Mouse (Mus musculus): Measurements from ENCODE around the gene Slc25a47. TPM values are rescaled to one million over a fixed set of nuclear protein-coding genes. Genes with fewer than 3 reads are reported as not detected.

Gene Slc25a47
- 9.8 and 13.0 TPM in 2 replicates for polyA plus RNA-seq (2014; fragmentation: Nextera tagmentation; extraction: Ambion mirVana)

- WGBS, result under 1% methylated on average over 39 of the region's 53 CpGs
- ATAC-seq (ENCODE audit: low read depth), result peak; percentile 99
- peak within 1 kb of the TSS; percentile 82 for H3K4me2 ChIP-seq (ENCODE audit: low read depth, low read length)
Measured at GRCm38 (mm10) chr12:108835840-108836409, at the start of gene Slc25a47, which contains the start of gene Slc25a29. Gene Slc25a47 (plus strand): TSS chr12:108836046. Gene Slc25a29 (minus strand): TSS chr12:108835883.

GRCm38 (mm10) chr12:108787329-108787728 is 48.5 kb upstream of the Slc25a47 start:
- Histone ChIP-seq H3K36me3 (ENCODE audit: control insufficient read depth, insufficient read depth, low read length) (no peaks in the 10 kb centered on the region), H3K27me3 (replicated peaks; ENCODE audit: control insufficient read depth, insufficient read depth, low read length) (no peaks in the 10 kb centered on the region), H3K4me3 (ENCODE audit: low read depth, low read length) (no peak overlapping the region), H3K4me1 (ENCODE audit: control insufficient read depth, insufficient read depth, low read length) (peaks cover 8% of the 10 kb centered on the region; the same call in 1 of the 2 replicates), H3K9ac (ENCODE audit: low read depth, low read length) (no peak overlapping the region), H3K9me3 (ENCODE audit: control insufficient read depth, low read length) (no peaks in the 10 kb centered on the region; the same call in 1 of the 2 replicates), H3K27ac (replicated peaks; ENCODE audit: low read depth, low read length) (no peak overlapping the region), H3K4me2 (ENCODE audit: low read depth, low read length) (no peak overlapping the region)
- ATAC-seq (ENCODE audit: low read depth) (no peak), DNase-seq (ENCODE audit: low spot score) (no peak)
- WGBS, result 84% methylated on average over 2 of the region's 2 CpGs

More at GRCm38 (mm10) chr12:108835840-108836409, at the start of gene Slc25a47, which contains the start of gene Slc25a29:
- Histone ChIP-seq H3K36me3 (ENCODE audit: control insufficient read depth, insufficient read depth, low read length) (peaks cover 17% of the 10 kb centered on the region), H3K4me3 (ENCODE audit: low read depth, low read length) (peak within 1 kb of the TSS; percentile 79), H3K9ac (ENCODE audit: low read depth, low read length) (peak within 1 kb of the TSS; percentile 82), H3K27me3 (replicated peaks; ENCODE audit: control insufficient read depth, insufficient read depth, low read length) (no peaks in the 10 kb centered on the region), H3K4me1 (ENCODE audit: control insufficient read depth, insufficient read depth, low read length) (peaks cover 19% of the 10 kb centered on the region), H3K27ac (replicated peaks; ENCODE audit: low read depth, low read length) (peak within 1 kb of the TSS; percentile 93), H3K9me3 (ENCODE audit: control insufficient read depth, low read length) (no peaks in the 10 kb centered on the region)
- DNase-seq (ENCODE audit: low spot score), result peak; percentile 98

- peak overlapping the region; percentile 99 for H3K27ac ChIP-seq (replicated peaks; ENCODE audit: low read depth, low read length)
- peaks cover 19% of the 10 kb centered on the region for H3K4me1 ChIP-seq (ENCODE audit: control insufficient read depth, insufficient read depth, low read length)
- H3K4me3 ChIP-seq (ENCODE audit: low read depth, low read length), result peak overlapping the region; percentile 100
- DNase-seq (ENCODE audit: low spot score), result peak; percentile 90
- ATAC-seq (ENCODE audit: low read depth), result peak; percentile 34
- peak overlapping the region; percentile 67 for H3K4me2 ChIP-seq (ENCODE audit: low read depth, low read length)
- H3K9me3 ChIP-seq (ENCODE audit: control insufficient read depth, low read length), result no peaks in the 10 kb centered on the region
- H3K9ac ChIP-seq (ENCODE audit: low read depth, low read length), result peak overlapping the region; percentile 90
- no peaks in the 10 kb centered on the region for H3K27me3 ChIP-seq (replicated peaks; ENCODE audit: control insufficient read depth, insufficient read depth, low read length)
- no peaks in the 10 kb centered on the region for H3K36me3 ChIP-seq (ENCODE audit: control insufficient read depth, insufficient read depth, low read length)
- WGBS, result 0% methylated on average over 22 of the region's 52 CpGs
Measured at GRCm38 (mm10) chr12:108792152-108792545, 43.7 kb upstream of the Slc25a47 start.

- ATAC-seq (ENCODE audit: low read depth) (peak; percentile 93), DNase-seq (ENCODE audit: low spot score) (peak; percentile 99)
- Histone ChIP-seq H3K27ac (replicated peaks; ENCODE audit: low read depth, low read length) (peak within 1 kb of the TSS; percentile 99), H3K4me3 (ENCODE audit: low read depth, low read length) (peak within 1 kb of the TSS; percentile 100), H3K9ac (ENCODE audit: low read depth, low read length) (peak within 1 kb of the TSS; percentile 92), H3K9me3 (ENCODE audit: control insufficient read depth, low read length) (no peaks in the 10 kb centered on the region), H3K4me2 (ENCODE audit: low read depth, low read length) (peak within 1 kb of the TSS; percentile 80), H3K36me3 (ENCODE audit: control insufficient read depth, insufficient read depth, low read length) (no peaks in the 10 kb centered on the region), H3K4me1 (ENCODE audit: control insufficient read depth, insufficient read depth, low read length) (peaks cover 19% of the 10 kb centered on the region), H3K27me3 (replicated peaks; ENCODE audit: control insufficient read depth, insufficient read depth, low read length) (no peaks in the 10 kb centered on the region)
- WGBS, result 0% methylated on average over 16 of the region's 127 CpGs
Measured at GRCm38 (mm10) chr12:108792546-108793452, 43.0 kb upstream of the Slc25a47 start, which contains the start of gene Yy1. Gene Yy1 (plus strand): TSS chr12:108792973.

GRCm38 (mm10) chr12:108793453-108793941 is 42.3 kb upstream of the Slc25a47 start:
- no peaks in the 10 kb centered on the region for H3K36me3 ChIP-seq (ENCODE audit: control insufficient read depth, insufficient read depth, low read length)
- ATAC-seq (ENCODE audit: low read depth), result no peak; the same call in 1 of the 2 replicates
- no peak for DNase-seq (ENCODE audit: low spot score)
- peak overlapping the region; percentile 100 for H3K4me3 ChIP-seq (ENCODE audit: low read depth, low read length)
- H3K4me1 ChIP-seq (ENCODE audit: control insufficient read depth, insufficient read depth, low read length), result peaks cover 19% of the 10 kb centered on the region
- H3K4me2 ChIP-seq (ENCODE audit: low read depth, low read length), result peak overlapping the region; percentile 80
- H3K9ac ChIP-seq (ENCODE audit: low read depth, low read length), result peak overlapping the region; percentile 92
- no peaks in the 10 kb centered on the region for H3K9me3 ChIP-seq (ENCODE audit: control insufficient read depth, low read length)
- H3K27ac ChIP-seq (replicated peaks; ENCODE audit: low read depth, low read length), result peak overlapping the region; percentile 99
- H3K27me3 ChIP-seq (replicated peaks; ENCODE audit: control insufficient read depth, insufficient read depth, low read length), result no peaks in the 10 kb centered on the region
- 0% methylated on average over 7 of the region's 71 CpGs for WGBS

- under 1% methylated on average over 37 of the region's 94 CpGs for WGBS
- Histone ChIP-seq H3K27me3 (replicated peaks; ENCODE audit: control insufficient read depth, insufficient read depth, low read length) (no peaks in the 10 kb centered on the region), H3K4me2 (ENCODE audit: low read depth, low read length) (peak overlapping the region; percentile 80), H3K4me3 (ENCODE audit: low read depth, low read length) (peak overlapping the region; percentile 100), H3K27ac (replicated peaks; ENCODE audit: low read depth, low read length) (peak overlapping the region; percentile 99), H3K36me3 (ENCODE audit: control insufficient read depth, insufficient read depth, low read length) (no peaks in the 10 kb centered on the region), H3K9me3 (ENCODE audit: control insufficient read depth, low read length) (no peaks in the 10 kb centered on the region), H3K9ac (ENCODE audit: low read depth, low read length) (peak overlapping the region; percentile 92), H3K4me1 (ENCODE audit: control insufficient read depth, insufficient read depth, low read length) (peaks cover 19% of the 10 kb centered on the region)
- ATAC-seq (ENCODE audit: low read depth) (peak; percentile 71), DNase-seq (ENCODE audit: low spot score) (peak; percentile 93)
Measured at GRCm38 (mm10) chr12:108794078-108794711, 41.7 kb upstream of the Slc25a47 start.

GRCm38 (mm10) chr12:108794979-108795537 is 40.8 kb upstream of the Slc25a47 start:
- H3K4me3 ChIP-seq (ENCODE audit: low read depth, low read length), result peak overlapping the region; percentile 100
- no peaks in the 10 kb centered on the region for H3K27me3 ChIP-seq (replicated peaks; ENCODE audit: control insufficient read depth, insufficient read depth, low read length)
- WGBS, result 15% methylated on average over 9 of the region's 9 CpGs
- ATAC-seq (ENCODE audit: low read depth), result no peak
- no peaks in the 10 kb centered on the region for H3K9me3 ChIP-seq (ENCODE audit: control insufficient read depth, low read length)
- peak overlapping the region; percentile 99 for H3K27ac ChIP-seq (replicated peaks; ENCODE audit: low read depth, low read length)
- H3K4me1 ChIP-seq (ENCODE audit: control insufficient read depth, insufficient read depth, low read length), result peaks cover 19% of the 10 kb centered on the region
- peak overlapping the region; percentile 80 for H3K4me2 ChIP-seq (ENCODE audit: low read depth, low read length)
- no peaks in the 10 kb centered on the region for H3K36me3 ChIP-seq (ENCODE audit: control insufficient read depth, insufficient read depth, low read length)
- H3K9ac ChIP-seq (ENCODE audit: low read depth, low read length), result peak overlapping the region; percentile 92
- peak; percentile 29 for DNase-seq (ENCODE audit: low spot score)

- ATAC-seq (ENCODE audit: low read depth) (no peak), DNase-seq (ENCODE audit: low spot score) (no peak)
- H3K4me1 ChIP-seq (ENCODE audit: control insufficient read depth, insufficient read depth, low read length), result no peaks in the 10 kb centered on the region
- no peaks in the 10 kb centered on the region for H3K36me3 ChIP-seq (ENCODE audit: control insufficient read depth, insufficient read depth, low read length)
- no peaks in the 10 kb centered on the region for H3K9me3 ChIP-seq (ENCODE audit: control insufficient read depth, low read length)
- no peak overlapping the region for H3K27ac ChIP-seq (replicated peaks; ENCODE audit: low read depth, low read length)
- H3K27me3 ChIP-seq (replicated peaks; ENCODE audit: control insufficient read depth, insufficient read depth, low read length), result no peaks in the 10 kb centered on the region
- no peak overlapping the region for H3K4me3 ChIP-seq (ENCODE audit: low read depth, low read length)
- H3K4me2 ChIP-seq (ENCODE audit: low read depth, low read length), result no peak overlapping the region
- 69% methylated on average over 2 of the region's 2 CpGs for WGBS
- H3K9ac ChIP-seq (ENCODE audit: low read depth, low read length), result no peak overlapping the region
Measured at GRCm38 (mm10) chr12:108801613-108802012, 34.2 kb upstream of the Slc25a47 start.
